Mouse (Mus musculus) brain, embryonic 14.5 days (tissue): ENCODE data around the gene Eipr1. TPM values are rescaled to one million over a fixed set of nuclear protein-coding genes. Genes with fewer than 3 reads are reported as not detected.

Experiments
- DNase-seq: peaks from one replicate; pipeline ENCODE4 v3.0.0-alpha.2; 2011; ENCODE audit warnings: low read depth
- CTCF ChIP-seq: fragments of 200-500 bp; IDR thresholded peaks from 2 replicates; pipeline ENCODE4 v1.5.1; 2012; ENCODE audit warnings: inconsistent platforms, mild to moderate bottlenecking, moderate library complexity, borderline replicate concordance; ENCODE audit not compliant: insufficient read depth, insufficient read length; ENCODE audit errors: extremely low read depth
- POLR2A ChIP-seq: fragments of 200-500 bp; IDR thresholded peaks from 2 replicates; pipeline ENCODE4 v1.6.1; 2012; ENCODE audit warnings: mild to moderate bottlenecking, inconsistent platforms, borderline replicate concordance; ENCODE audit not compliant: poor library complexity, insufficient read depth, insufficient read length, severe bottlenecking; ENCODE audit errors: extremely low read depth
- polyA plus RNA-seq: library from polyadenylated mRNA; depleted of rRNA; stranded (reverse); fragments of >200 nt; gene quantifications from 2 replicates; pipeline ENCODE4 v1.2.3, GENCODE M21; 2012

Gene Eipr1
- polyA plus RNA-seq, 1 experiment = 57.1 TPM

DNA sequence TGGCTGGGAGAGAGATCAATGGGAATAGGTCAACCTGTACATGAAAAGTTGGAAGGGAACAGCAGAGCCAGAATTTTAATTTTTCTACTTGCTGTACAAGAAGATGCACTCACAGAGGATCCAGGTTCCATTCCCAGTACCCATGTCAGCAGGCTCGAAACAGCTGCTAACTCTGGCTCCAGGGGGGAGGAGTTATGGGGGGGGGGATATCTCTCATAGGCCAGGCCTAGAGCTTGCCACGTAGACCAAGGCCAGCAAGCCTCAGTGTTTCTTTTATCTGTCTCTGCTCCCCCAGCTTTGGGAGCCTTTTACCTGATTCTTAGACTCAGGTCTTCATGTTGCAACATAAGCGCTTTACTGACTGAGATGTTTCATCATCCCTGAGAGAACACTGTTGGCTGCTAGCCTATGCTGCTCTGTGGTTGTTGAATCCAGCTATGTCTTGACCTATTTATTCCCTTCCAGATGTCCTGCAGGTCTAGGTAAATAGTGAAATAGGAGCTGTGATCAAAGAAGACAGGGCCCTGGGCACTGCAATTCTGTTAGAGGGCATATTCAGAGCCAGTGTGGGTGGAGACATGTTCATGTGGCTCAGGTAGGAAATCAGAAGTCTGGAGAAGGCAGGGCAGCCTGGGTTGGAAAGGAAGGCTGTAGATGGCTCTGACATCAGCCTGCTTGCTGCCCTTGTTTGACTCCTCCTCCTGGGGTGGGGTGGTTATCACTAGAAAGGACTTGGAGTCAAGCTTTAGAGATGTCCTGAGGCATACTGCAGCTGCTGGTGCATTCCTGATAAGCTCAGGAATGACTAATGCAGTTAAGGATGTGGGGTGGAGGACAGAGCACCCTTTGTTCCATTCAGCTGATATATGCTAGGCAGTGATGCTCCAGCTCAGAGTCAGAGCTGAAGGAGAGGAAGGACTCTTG is 53.2 kb downstream of the Eipr1 start:
- TF ChIP-seq CTCF (no peak), POLR2A (no peak)
- DNase-seq = peak; percentile 43

DNA sequence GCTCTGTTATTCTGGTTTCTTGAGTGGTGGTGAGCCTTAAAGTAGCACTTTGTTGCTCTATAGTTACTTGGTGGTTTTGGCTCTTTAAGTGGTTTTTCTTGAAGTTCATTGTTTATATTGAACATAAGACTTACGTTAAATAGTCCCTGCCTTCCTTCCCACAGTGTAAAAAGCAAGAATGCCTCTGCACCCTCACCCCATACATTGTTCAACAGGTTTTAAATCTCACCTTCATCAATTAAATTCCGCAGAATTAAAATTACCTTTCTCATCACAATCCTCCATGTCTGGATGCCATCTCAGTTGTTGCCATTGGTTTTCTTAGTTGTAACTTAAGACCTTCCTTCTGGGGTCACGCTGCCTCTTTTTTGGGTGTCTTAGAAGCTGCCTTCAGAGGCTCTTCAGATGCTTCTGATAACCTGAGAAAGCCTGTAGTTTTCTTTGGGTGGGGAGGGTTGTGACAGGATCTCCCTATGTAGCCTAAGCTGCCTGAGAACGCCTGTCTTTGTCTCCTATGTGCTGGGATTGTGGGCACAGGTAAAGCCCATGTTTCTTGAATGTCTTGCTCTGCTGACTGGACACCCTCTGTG is 57.3 kb downstream of the Eipr1 start:
- no peak for TF ChIP-seq POLR2A
- DNase-seq = no peak

DNA sequence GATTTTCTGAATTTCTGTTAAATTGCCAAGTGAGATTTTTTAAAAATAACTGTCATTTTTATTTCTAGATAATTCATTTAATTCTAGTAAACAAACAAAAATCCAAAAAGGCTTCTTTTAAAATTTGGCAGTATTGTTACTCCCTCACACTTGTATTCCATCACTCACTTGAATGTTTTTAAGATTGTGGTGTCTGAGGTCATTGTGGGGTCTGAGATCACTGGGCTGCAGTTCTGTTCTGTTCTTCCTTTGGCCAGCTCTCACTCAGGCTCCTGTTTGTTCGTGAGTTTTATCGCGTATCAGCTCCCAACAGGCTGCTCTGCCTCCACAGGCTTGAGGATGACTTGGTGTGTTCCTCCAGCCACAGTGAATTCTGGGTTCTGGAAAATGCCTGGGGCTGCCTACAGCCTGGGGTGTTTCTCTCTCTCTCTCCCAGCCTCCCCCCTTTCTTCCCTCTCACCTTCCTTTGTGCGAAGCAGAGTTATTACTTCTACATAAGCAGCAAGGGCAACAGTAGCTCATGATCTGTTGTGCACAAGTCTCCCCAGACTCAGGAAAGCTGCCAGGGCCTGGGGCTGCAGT is 58.2 kb downstream of the Eipr1 start:
- TF ChIP-seq POLR2A (no peak), CTCF (no peak)
- DNase-seq = peak; percentile 47

DNA sequence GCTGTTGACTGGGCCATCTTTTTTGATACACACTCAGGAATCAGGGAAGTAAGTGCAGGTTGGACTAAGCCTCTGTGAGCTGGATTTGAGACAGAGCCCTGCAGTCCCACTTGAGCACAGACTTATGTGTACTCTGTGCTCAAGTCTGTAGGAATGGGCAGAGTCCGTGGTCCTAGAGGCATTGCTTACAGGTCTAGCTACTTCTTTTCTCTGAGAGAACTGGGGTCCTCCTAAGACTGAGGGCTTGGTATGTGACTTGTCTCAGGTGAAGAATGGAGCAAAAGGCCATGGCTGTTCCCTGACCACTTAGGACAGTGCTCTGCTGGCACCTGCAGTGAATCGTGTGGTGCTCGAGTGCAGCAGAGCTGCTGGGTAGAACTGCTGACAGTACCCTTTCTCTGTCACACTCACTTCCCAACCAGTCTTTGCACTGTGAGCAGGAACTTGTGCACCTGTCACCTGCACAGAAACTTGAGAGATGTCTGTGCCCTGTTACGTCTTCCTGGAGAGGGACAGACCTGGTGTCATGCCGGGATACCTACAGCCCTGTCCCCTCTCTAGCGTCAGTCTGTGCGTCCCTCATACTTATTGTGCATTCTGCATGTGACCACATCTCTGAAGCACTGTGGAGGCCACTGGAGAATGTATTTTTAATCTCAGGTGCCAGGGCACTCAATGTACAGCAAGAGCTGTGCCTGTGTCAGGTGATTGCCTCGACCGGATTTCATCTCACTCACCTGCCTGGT is 65.3 kb downstream of the Eipr1 start:
- TF ChIP-seq POLR2A (no peak), CTCF (no peak)
- no peak for DNase-seq

DNA sequence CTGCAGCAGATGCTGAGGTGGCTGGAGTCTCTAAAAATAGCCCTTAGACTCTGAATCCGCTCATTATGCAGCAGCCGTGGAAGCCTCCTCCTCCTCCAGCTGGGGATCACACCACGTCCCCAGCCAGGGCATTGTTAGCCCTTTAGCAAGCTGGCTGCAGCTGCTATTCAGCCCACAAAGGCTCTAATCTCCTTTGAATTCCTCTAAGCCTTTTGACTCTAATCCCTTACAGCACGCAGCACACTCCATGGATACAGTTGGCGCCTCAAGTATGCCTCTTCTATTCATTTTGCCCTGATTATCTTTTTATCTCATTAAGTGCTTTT is 65.8 kb downstream of the Eipr1 start:
- no peak for TF ChIP-seq CTCF
- DNase-seq = peak; percentile 98

DNA sequence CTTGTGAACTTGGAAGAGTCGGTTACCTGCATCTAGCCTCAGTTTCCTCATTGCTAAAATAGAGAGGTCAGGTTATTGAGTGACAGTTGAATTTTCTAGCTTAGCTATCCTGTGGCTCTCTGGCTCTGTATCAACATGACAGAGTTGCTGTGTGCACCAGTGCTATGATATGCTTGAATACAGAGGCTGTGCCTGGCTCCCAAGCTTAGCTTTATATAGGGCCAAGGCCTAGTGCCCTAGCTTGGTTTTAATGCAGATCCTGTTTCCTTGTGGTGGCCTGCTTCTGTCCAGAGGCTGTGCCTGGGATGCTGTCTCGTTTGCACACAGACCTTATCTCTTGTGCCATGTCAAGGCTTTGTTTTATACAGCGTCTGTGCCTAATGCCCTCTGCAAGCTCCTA is 66.3 kb downstream of the Eipr1 start:
- TF ChIP-seq CTCF (no peak), POLR2A (no peak)
- DNase-seq = peak; percentile 84

DNA sequence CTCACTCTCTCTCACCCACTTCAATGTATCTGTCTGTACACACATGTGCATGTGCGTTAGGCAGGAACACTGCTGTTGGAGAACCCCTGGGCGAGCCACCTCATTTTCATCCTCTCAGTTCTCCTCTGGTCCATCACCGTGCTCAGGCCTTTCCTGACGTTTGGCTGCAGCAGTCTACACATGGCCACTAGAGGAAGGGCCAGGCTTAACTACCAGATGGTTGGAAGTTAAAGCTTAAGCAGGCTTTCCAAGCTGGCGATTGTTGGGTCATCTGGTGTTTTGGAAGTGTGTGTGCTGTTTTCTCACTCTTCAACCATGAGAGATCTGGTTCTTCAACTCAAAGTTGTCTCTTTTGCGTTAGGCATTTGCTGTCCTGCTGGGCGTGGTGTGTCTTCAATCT is 71.9 kb downstream of the Eipr1 start:
- no peak for TF ChIP-seq POLR2A
- DNase-seq = no peak

DNA sequence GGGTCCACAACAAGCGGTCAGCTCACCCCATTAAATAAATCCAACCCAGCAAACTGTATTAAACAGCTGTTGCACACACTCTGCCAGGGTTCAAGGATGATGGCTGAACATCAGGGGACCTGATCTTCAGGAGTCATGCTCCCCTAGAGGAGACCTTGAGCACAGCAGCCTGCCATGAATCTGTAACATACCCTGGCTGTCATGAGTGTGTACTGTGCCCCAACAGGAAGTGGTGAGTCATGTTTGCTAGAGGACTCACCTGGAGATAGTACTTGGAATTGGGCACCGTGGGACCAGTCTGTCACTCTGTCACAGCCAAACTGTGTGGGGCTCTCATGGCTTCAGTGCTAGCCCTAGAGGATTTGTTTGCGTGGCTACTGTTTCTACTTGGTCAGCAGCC is 77.9 kb downstream of the Eipr1 start:
- TF ChIP-seq POLR2A = no peak
- peak; percentile 45; the same call in 1 of the 2 replicates for TF ChIP-seq CTCF
- DNase-seq = no peak

DNA sequence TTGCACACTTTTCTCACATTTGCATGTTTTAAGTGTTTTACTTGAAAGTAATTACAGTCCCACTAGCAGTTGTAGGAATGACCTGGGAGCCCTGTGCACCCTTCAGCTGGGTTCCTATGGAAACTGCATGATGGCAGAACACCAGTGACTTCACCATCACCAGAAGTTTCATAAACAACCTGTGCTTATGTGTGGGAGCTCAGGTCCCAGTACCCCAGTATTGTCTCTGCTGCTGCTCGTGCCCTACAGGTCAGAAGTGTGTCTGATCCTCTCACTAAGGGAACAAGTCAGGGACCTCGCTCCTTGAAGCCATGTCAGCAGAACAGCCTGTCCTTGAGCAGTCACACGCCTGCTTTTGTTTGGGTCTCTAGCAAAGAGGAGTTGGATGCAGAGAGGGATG is 78.9 kb downstream of the Eipr1 start:
- TF ChIP-seq CTCF (no peak), POLR2A (no peak)
- DNase-seq = no peak

DNA sequence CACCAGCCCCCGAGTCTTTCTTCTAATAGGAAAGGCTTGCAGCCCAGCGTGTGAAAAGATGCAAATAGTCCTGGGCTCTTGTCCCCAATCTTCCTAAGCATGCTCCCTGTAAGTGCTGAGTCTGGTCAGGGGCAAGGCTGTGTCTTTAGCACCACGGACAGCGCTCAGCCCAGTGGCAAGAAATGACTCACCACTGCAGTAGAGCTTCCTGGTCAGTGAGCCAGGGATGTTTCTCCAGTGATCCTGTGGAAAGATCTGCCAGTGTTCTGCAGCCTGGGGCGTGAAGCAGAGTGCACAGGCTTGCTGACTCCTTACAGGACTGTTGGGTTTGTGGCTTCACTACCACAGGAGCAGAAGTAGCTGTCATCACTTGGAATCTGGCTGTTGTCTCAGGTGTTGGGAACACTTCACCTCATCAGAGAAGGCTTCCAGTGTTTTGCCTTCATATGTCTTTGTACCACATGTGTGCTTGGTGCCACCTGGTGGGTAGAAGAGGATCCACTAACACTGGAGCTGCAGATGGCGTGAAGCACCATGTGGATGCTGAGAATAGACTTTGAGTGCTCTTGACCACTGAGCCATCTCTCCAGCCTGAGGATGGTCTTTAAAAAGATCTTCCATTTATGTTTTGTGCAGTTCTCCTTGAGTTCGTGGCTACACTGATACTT is 79.6 kb downstream of the Eipr1 start:
- no peak for TF ChIP-seq POLR2A
- peak; percentile 58; the same call in 1 of the 2 replicates for TF ChIP-seq CTCF

DNA sequence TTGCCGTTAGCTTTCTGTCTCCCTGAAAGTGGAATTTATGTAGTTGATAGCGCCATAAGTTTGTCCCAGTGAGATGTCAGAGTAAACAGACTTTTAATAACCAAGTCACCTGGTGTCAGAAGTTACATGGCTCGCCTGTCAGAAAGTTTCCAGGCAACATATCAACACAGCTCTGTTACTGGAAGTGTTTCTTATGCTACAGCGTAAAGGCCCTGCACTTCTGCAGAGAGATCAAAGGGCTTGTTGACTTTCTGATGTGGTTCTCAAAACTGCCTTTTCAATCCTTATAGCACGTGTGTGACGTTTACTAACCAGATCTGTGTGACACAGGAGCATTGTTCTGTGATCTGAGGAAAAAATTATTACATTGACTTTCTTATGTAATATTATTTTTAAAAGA is 82.7 kb downstream of the Eipr1 start:
- no peak for DNase-seq
- no peak for TF ChIP-seq POLR2A

More for the DNA sequence above, 79.6 kb downstream of the Eipr1 start:
- DNase-seq = peak; percentile 72
